ENCODE assay signal across 30 mouse cellular contexts in genomic region chr14:29341581-29341980, GRCm38 (mm10).
DNase-seq lines count a peak whose midpoint lies in the region; ATAC-seq lines count a peak whose summit lies in the region.
"Had no signal": no experiment of that assay in that cellular context is flagged by ENCODE, and none has a peak within 500 bp of the region (broad histone marks: within the 10 kb centered on the region; RNA-seq: fewer than 3 reads in every experiment).

No protein-coding gene starts in this region.

- no peak overlapping the region for H3K9ac ChIP-seq in midbrain, embryonic 12.5 days (replicated peaks)
- H3K9ac ChIP-seq in midbrain, embryonic 16.5 days (ENCODE audit: low read depth, low read length) = no peak overlapping the region
- H3K9ac ChIP-seq in midbrain, embryonic 13.5 days (replicated peaks) = no peak overlapping the region
- H3K9ac ChIP-seq: embryonic facial prominence, embryonic 12.5 days; heart, embryonic 12.5 days; intestine, embryonic 15.5 days; limb, embryonic 13.5 days; lung, embryonic 15.5 days; neural tube, embryonic 15.5 days had no signal

- WGBS in midbrain, embryonic 12.5 days = 87% methylated on average over 6 of the region's 6 CpGs
- 86% methylated on average over 6 of the region's 6 CpGs for WGBS in midbrain, embryonic 16.5 days
- WGBS in midbrain, embryonic 13.5 days = 87% methylated on average over 6 of the region's 6 CpGs

- 0 out of 2 replicates have a peak overlapping the region, but pooled peaks have one; percentile 47 for H3K27ac ChIP-seq in midbrain, embryonic 12.5 days (replicated peaks)
- H3K27ac ChIP-seq in midbrain, embryonic 16.5 days (ENCODE audit: low read length) = no peak overlapping the region
- peak overlapping the region; percentile 49; the same call in 1 of the 2 replicates for H3K27ac ChIP-seq in midbrain, embryonic 13.5 days
- H3K27ac ChIP-seq: embryonic facial prominence, embryonic 12.5 days; heart, adult 2 months; intestine, embryonic 15.5 days; kidney, postnatal 0 days; limb, embryonic 13.5 days; lung, embryonic 15.5 days; stomach, postnatal 0 days had no signal

- intact Hi-C loops in heart, postnatal 10 days (cut with DNase I) = no loop called here

- H3K36me3 ChIP-seq in midbrain, embryonic 12.5 days = no peaks in the 10 kb centered on the region
- H3K36me3 ChIP-seq in midbrain, embryonic 16.5 days (ENCODE audit: control insufficient read depth, insufficient read depth, low read length) = no peaks in the 10 kb centered on the region
- H3K36me3 ChIP-seq in midbrain, embryonic 13.5 days = no peaks in the 10 kb centered on the region
- H3K36me3 ChIP-seq: embryonic facial prominence, embryonic 12.5 days; heart, embryonic 12.5 days; intestine, embryonic 15.5 days; limb, embryonic 13.5 days; lung, embryonic 15.5 days; neural tube, embryonic 15.5 days had no signal

- H3K27me3 ChIP-seq in midbrain, embryonic 12.5 days = no peaks in the 10 kb centered on the region; the same call in 1 of the 2 replicates
- H3K27me3 ChIP-seq in midbrain, embryonic 16.5 days (ENCODE audit: control insufficient read depth, insufficient read depth, low read depth, low read length) = no peaks in the 10 kb centered on the region
- no peaks in the 10 kb centered on the region for H3K27me3 ChIP-seq in midbrain, embryonic 13.5 days
- H3K27me3 ChIP-seq: CH12.LX; embryonic facial prominence, embryonic 12.5 days; heart, embryonic 12.5 days; intestine, embryonic 15.5 days; limb, embryonic 13.5 days; lung, embryonic 15.5 days; neural tube, embryonic 15.5 days had no signal

- H3K4me3 ChIP-seq in midbrain, embryonic 12.5 days = no peak overlapping the region
- no peak overlapping the region for H3K4me3 ChIP-seq in midbrain, embryonic 16.5 days (ENCODE audit: low read depth, low read length)
- H3K4me3 ChIP-seq in midbrain, embryonic 13.5 days (replicated peaks) = no peak overlapping the region
- H3K4me3 ChIP-seq: embryonic facial prominence, embryonic 12.5 days; heart, adult 2 months; heart, embryonic 12.5 days; intestine, embryonic 15.5 days; limb, embryonic 13.5 days; lung, embryonic 15.5 days; neural tube, embryonic 15.5 days had no signal

- no peak overlapping the region for H3K4me2 ChIP-seq in midbrain, embryonic 12.5 days (replicated peaks)
- H3K4me2 ChIP-seq in midbrain, embryonic 16.5 days (ENCODE audit: low read length) = no peak overlapping the region
- no peak overlapping the region for H3K4me2 ChIP-seq in midbrain, embryonic 13.5 days (replicated peaks)
- H3K4me2 ChIP-seq: embryonic facial prominence, embryonic 12.5 days; heart, embryonic 12.5 days; intestine, embryonic 15.5 days; limb, embryonic 13.5 days; liver, embryonic 11.5 days; lung, embryonic 15.5 days; neural tube, embryonic 15.5 days had no signal

- peaks cover 9% of the 10 kb centered on the region for H3K4me1 ChIP-seq in midbrain, embryonic 12.5 days
- H3K4me1 ChIP-seq in midbrain, embryonic 16.5 days (ENCODE audit: control insufficient read depth, insufficient read depth, low read length) = peaks cover 10% of the 10 kb centered on the region; the same call in 1 of the 2 replicates
- H3K4me1 ChIP-seq in midbrain, embryonic 13.5 days (replicated peaks) = peaks cover 18% of the 10 kb centered on the region
- H3K4me1 ChIP-seq: embryonic facial prominence, embryonic 12.5 days; heart, embryonic 12.5 days; intestine, embryonic 15.5 days; limb, embryonic 13.5 days; lung, embryonic 15.5 days had no signal

- peak; percentile 64 for DNase-seq in heart, adult 11 months
- DNase-seq in heart, postnatal 10 days = no peak
- no peak for DNase-seq in frontal cortex, postnatal 25 days (ENCODE audit: low spot score in 2 of 2)
- DNase-seq: adrenal gland, adult 2 months; adrenal gland, postnatal 36 days; B cell, adult 2 months; cerebellum, adult 2 months; cerebellum, postnatal 14 days; gastrocnemius, postnatal 25 days; heart, adult 2 months; kidney, adult 8-10 months; kidney, postnatal 4 days; spleen, adult 18-20 months; thymus, adult 18-20 months; thymus, postnatal 25 days had no signal

- ATAC-seq in midbrain, embryonic 12.5 days (ENCODE audit: low FRiP score, low read depth) = no peak
- no peak for ATAC-seq in midbrain, embryonic 16.5 days
- ATAC-seq in midbrain, embryonic 13.5 days = no peak
- no peak for ATAC-seq in granulocyte monocyte progenitor cell, adult 5-6 weeks (replicated peaks; ENCODE audit: poor library complexity, severe bottlenecking)
- ATAC-seq: activated CD4-positive, CD25-positive, alpha-beta regulatory T cell, adult 4 months; intestine, embryonic 15.5 days had no signal

- no peaks in the 10 kb centered on the region for H3K9me3 ChIP-seq in midbrain, embryonic 12.5 days
- no peaks in the 10 kb centered on the region for H3K9me3 ChIP-seq in midbrain, embryonic 16.5 days (replicated peaks; ENCODE audit: control insufficient read depth, low read length, poor library complexity, severe bottlenecking)
- H3K9me3 ChIP-seq in midbrain, embryonic 13.5 days = no peaks in the 10 kb centered on the region
- H3K9me3 ChIP-seq: embryonic facial prominence, embryonic 12.5 days; intestine, embryonic 15.5 days; limb, embryonic 13.5 days; lung, embryonic 15.5 days; neural tube, embryonic 15.5 days had no signal
